Mouse (Mus musculus) heart, embryonic 16.5 days (tissue): ENCODE data around the gene Dclk2. TPM values are rescaled to one million over a fixed set of nuclear protein-coding genes. Genes with fewer than 3 reads are reported as not detected.
A peak's percentile ranks its signal among the peaks of the same experiment; 100 is the strongest.

Experiments
- ATAC-seq: fragments of 200-750 bp; cut with Nextera tagmentation; replicated peaks from 2 replicates; pipeline ENCODE4 v1.8.0; 2017; ENCODE audit warnings: moderate number of reproducible peaks; ENCODE audit not compliant: insufficient read depth, low FRiP score; ENCODE audit errors: extremely low read depth
- H3K27ac ChIP-seq: fragments of 300-500 bp; sonication (generic); 2 replicates; pipeline ENCODE4 v1.5.1; 2014; ENCODE audit warnings: mild to moderate bottlenecking, low read length, control low read depth, moderate library complexity
- H3K27me3 ChIP-seq: fragments of 300-500 bp; sonication (generic); 2 replicates; pipeline ENCODE4 v1.6.1; 2014; ENCODE audit warnings: low read length, mixed read lengths; ENCODE audit not compliant: control insufficient read depth, insufficient read depth
- H3K36me3 ChIP-seq: fragments of 300-500 bp; sonication (generic); 2 replicates; pipeline ENCODE4 v1.6.1; 2014; ENCODE audit not compliant: control insufficient read depth, insufficient read depth
- H3K4me1 ChIP-seq: fragments of 300-500 bp; sonication (generic); 2 replicates; pipeline ENCODE4 v1.6.1; 2014; ENCODE audit warnings: low read length, mixed read lengths; ENCODE audit not compliant: control insufficient read depth, insufficient read depth
- H3K4me2 ChIP-seq: fragments of 300-500 bp; sonication (generic); 2 replicates; pipeline ENCODE4 v1.6.1; 2014; ENCODE audit warnings: low read depth, mild to moderate bottlenecking, control low read depth, low read length
- H3K4me3 ChIP-seq: fragments of 300-500 bp; sonication (generic); 2 replicates; pipeline ENCODE4 v1.5.1; 2014; ENCODE audit warnings: mild to moderate bottlenecking, control low read depth, low read length
- H3K9ac ChIP-seq: fragments of 300-500 bp; sonication (generic); 2 replicates; pipeline ENCODE4 v1.6.1; 2014; ENCODE audit warnings: low read length, control low read depth
- H3K9me3 ChIP-seq: fragments of 300-500 bp; sonication (generic); replicated peaks from 2 replicates; pipeline ENCODE4 v1.6.1; 2016; ENCODE audit warnings: low read length; ENCODE audit not compliant: control insufficient read depth
- WGBS: fragments of 180-500 bp; shearing (Covaris S2); extraction: QIAGEN DNeasy Blood & Tissue Kit; methylation state at CpG from one replicate; pipeline ENCODE4 v1.1.7; 2014; 5-methylcytosine and 5-hydroxymethylcytosine counted together
- polyA plus RNA-seq: library from polyadenylated mRNA; unstranded; fragments of >200 nt; fragmentation: Nextera tagmentation; extraction: Ambion mirVana; gene quantifications from 2 replicates; pipeline ENCODE4 v1.2.1, GENCODE M21; 2015

Dclk2 gene
- polyA plus RNA-seq, 1 experiment from 2014 or later: 4.5 TPM

GRCm38 (mm10) chr3:86820344-86820743, 100.3 kb downstream of the Dclk2 start:
- H3K27ac ChIP-seq: no peak overlapping the region
- H3K4me1 ChIP-seq: no peaks in the 10 kb centered on the region
- H3K27me3 ChIP-seq: no peaks in the 10 kb centered on the region
- H3K9ac ChIP-seq: no peak overlapping the region
- no peaks in the 10 kb centered on the region for H3K36me3 ChIP-seq
- no peaks in the 10 kb centered on the region for H3K9me3 ChIP-seq
- 51% methylated on average over 10 of the region's 10 CpGs for WGBS
- no peak overlapping the region for H3K4me3 ChIP-seq
- no peak overlapping the region for H3K4me2 ChIP-seq
- no peak for ATAC-seq

GRCm38 (mm10) chr3:86819372-86819771, 101.3 kb downstream of the Dclk2 start:
- no peaks in the 10 kb centered on the region for H3K27me3 ChIP-seq
- H3K27ac ChIP-seq: no peak overlapping the region
- H3K4me1 ChIP-seq: no peaks in the 10 kb centered on the region
- H3K9ac ChIP-seq: no peak overlapping the region
- WGBS: 92% methylated on average over 6 of the region's 6 CpGs
- H3K9me3 ChIP-seq: no peaks in the 10 kb centered on the region
- no peak overlapping the region for H3K4me3 ChIP-seq
- no peaks in the 10 kb centered on the region for H3K36me3 ChIP-seq
- ATAC-seq: no peak
- H3K4me2 ChIP-seq: no peak overlapping the region

DNA sequence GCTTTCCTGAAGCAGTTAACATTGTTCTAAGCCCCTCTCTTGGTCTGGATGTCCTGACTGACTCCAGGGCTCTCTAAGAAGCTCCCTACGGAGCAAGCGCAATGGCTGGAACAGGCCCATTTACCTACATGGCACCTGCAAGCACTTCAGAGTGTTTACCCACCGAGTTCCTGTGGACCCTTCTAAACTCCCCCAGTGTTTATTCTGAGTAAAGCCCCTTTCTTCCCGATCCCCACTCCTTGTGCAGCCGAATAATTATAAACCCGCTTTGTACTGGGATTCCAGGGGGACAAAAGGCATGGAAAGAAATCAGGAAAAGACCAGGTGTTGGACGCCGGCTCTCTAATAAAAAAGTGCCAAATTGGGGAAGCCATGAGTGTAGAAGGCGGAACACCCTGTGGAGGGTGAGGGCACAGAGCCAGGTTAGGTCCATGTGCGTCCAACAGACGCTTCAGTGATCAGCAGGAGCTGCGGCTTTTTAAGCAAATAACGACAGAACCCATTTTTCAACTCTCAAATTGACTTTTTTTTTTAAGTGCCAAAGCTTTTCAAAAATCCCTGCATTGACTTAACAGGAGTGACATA, 102.6 kb downstream of the Dclk2 start:
- Histone ChIP-seq H3K9ac (no peak overlapping the region), H3K27ac (no peak overlapping the region), H3K4me3 (no peak overlapping the region), H3K27me3 (no peaks in the 10 kb centered on the region), H3K4me1 (no peaks in the 10 kb centered on the region), H3K36me3 (no peaks in the 10 kb centered on the region), H3K9me3 (no peaks in the 10 kb centered on the region), H3K4me2 (no peak overlapping the region)
- no peak for ATAC-seq
- WGBS: 81% methylated on average over 13 of the region's 13 CpGs

GRCm38 (mm10) chr3:86812689-86813088, 108.0 kb downstream of the Dclk2 start:
- no peaks in the 10 kb centered on the region for H3K27me3 ChIP-seq
- H3K4me2 ChIP-seq: no peak overlapping the region
- no peaks in the 10 kb centered on the region for H3K9me3 ChIP-seq
- 0 out of 2 replicates have a peak, but pooled peaks cover 2% of the 10 kb centered on the region for H3K4me1 ChIP-seq
- 20% methylated on average over 3 of the region's 3 CpGs for WGBS
- ATAC-seq: peak; percentile 75; the same call in 1 of the 2 replicates
- H3K4me3 ChIP-seq: no peak overlapping the region
- H3K9ac ChIP-seq: no peak overlapping the region
- no peak overlapping the region for H3K27ac ChIP-seq
- H3K36me3 ChIP-seq: no peaks in the 10 kb centered on the region

DNA sequence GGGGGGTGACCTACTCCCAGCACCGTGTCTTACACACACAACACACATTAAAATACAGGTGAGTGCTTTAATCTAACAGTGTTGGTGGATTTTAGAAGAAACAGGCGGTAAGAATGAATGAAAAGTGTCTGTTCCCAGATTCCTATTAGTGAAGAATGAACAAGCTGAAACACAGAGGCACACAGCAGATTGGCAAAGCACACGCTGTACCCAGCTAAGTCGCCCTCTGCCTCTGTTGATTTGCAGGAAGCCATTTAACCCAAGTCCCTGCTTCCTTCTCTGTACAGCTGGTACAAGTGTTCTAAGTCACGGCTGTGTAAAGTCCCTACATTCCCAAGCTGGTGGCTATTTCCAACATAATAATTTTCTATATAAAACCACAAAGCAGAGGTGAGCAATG, 109.7 kb downstream of the Dclk2 start:
- WGBS: 80% methylated on average over 5 of the region's 5 CpGs
- Histone ChIP-seq H3K36me3 (no peaks in the 10 kb centered on the region), H3K9ac (no peak overlapping the region), H3K9me3 (no peaks in the 10 kb centered on the region), H3K27me3 (no peaks in the 10 kb centered on the region), H3K4me3 (no peak overlapping the region), H3K4me1 (0 out of 2 replicates have a peak, but pooled peaks cover 2% of the 10 kb centered on the region), H3K4me2 (no peak overlapping the region), H3K27ac (no peak overlapping the region)
- ATAC-seq: no peak

GRCm38 (mm10) chr3:86809646-86810045, 111.0 kb downstream of the Dclk2 start:
- Histone ChIP-seq H3K27ac (no peak overlapping the region), H3K9ac (no peak overlapping the region), H3K36me3 (no peaks in the 10 kb centered on the region), H3K4me2 (no peak overlapping the region), H3K4me3 (no peak overlapping the region), H3K4me1 (0 out of 2 replicates have a peak, but pooled peaks cover 2% of the 10 kb centered on the region), H3K27me3 (no peaks in the 10 kb centered on the region), H3K9me3 (no peaks in the 10 kb centered on the region)
- 40% methylated on average over 2 of the region's 2 CpGs for WGBS
- no peak for ATAC-seq

- H3K9ac ChIP-seq: no peak overlapping the region
- H3K36me3 ChIP-seq: no peaks in the 10 kb centered on the region
- no peak for ATAC-seq
- H3K27ac ChIP-seq: no peak overlapping the region
- H3K4me1 ChIP-seq: 0 out of 2 replicates have a peak, but pooled peaks cover 2% of the 10 kb centered on the region
- H3K9me3 ChIP-seq: no peaks in the 10 kb centered on the region
- no peaks in the 10 kb centered on the region for H3K27me3 ChIP-seq
- no peak overlapping the region for H3K4me3 ChIP-seq
- no peak overlapping the region for H3K4me2 ChIP-seq
- WGBS: 76% methylated on average over 9 of the region's 9 CpGs
These were observed 111.5 kb downstream of the Dclk2 start for GRCm38 (mm10) chr3:86809199-86809598.

DNA sequence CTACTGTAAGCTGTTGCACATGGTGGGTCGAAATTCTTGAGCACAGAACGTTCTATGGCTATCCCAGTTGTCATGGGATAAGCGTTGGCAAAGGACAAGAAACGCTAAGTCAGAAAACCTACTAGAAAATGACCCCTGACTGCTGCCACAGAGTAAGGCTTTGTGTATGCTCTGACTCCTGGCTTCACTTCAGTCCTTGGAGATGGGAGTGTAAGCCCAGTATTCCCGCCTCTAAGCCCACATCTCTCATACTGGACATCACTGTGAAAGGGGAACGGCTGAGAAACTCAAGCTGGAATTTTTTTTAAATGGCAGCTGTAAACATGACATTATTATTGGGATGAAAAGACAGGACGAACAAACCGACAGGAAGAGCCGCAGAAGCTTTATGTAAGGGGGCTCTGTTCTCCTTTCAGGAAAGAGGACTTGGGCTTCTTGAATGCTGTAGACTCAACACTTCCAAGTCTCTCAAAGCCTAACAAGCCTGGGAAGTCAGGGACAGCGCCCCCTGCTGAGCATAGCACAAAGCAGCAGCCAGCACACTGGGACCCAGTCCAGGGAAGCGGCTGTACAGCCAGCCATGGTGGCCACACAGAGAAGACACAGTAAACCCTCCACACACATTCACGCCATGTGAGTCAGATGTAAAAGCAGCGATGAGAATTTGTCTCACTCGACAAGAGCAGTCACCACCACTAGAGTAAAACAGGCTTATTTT, 112.7 kb downstream of the Dclk2 start:
- H3K9ac ChIP-seq: no peak overlapping the region
- 76% methylated on average over 14 of the region's 14 CpGs for WGBS
- no peaks in the 10 kb centered on the region for H3K9me3 ChIP-seq
- no peak overlapping the region for H3K27ac ChIP-seq
- H3K27me3 ChIP-seq: no peaks in the 10 kb centered on the region
- no peaks in the 10 kb centered on the region for H3K36me3 ChIP-seq
- H3K4me1 ChIP-seq: 0 out of 2 replicates have a peak, but pooled peaks cover 2% of the 10 kb centered on the region
- no peak overlapping the region for H3K4me3 ChIP-seq
- no peak for ATAC-seq
- no peak overlapping the region for H3K4me2 ChIP-seq

DNA sequence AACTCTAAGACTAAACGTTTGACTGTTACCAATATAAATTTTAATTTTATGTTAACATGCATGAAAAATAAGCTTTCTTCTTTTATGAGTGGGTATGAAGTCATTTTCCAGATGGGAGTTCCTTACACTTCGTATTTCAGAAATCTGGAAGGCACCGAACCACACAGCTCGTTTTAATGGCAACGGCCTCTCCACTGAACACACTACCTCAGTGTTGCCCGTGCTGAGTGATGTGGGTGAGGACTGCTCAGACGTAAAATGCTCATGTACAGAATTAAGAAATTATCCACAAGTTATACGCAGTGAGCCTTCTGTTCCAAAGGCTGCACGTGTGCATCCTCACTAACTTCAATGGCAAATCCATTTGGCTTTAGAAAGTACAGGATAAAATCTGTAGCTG, 113.8 kb downstream of the Dclk2 start:
- no peaks in the 10 kb centered on the region for H3K27me3 ChIP-seq
- 93% methylated on average over 9 of the region's 9 CpGs for WGBS
- no peak overlapping the region for H3K27ac ChIP-seq
- no peak for ATAC-seq
- no peaks in the 10 kb centered on the region for H3K4me1 ChIP-seq
- no peaks in the 10 kb centered on the region for H3K36me3 ChIP-seq
- no peak overlapping the region for H3K9ac ChIP-seq
- no peaks in the 10 kb centered on the region for H3K9me3 ChIP-seq
- no peak overlapping the region for H3K4me2 ChIP-seq
- no peak overlapping the region for H3K4me3 ChIP-seq
